Mouse (Mus musculus): ENCODE results near the gene Adora2b.
A peak's percentile ranks its signal among the peaks of the same experiment; 100 is the strongest.

Gene Adora2b

GRCm38 (mm10) chr11:62248401-62249244, at the start of gene Adora2b:
Gene Adora2b (plus strand): TSS chr11:62248984.
- peak; percentile 9 for DNase-seq

GRCm38 (mm10) chr11:62200901-62201512, 47.8 kb upstream of the Adora2b start:
- DNase-seq = no peak

GRCm38 (mm10) chr11:62202645-62203044, 46.1 kb upstream of the Adora2b start:
- DNase-seq = no peak

GRCm38 (mm10) chr11:62209111-62209510, 39.7 kb upstream of the Adora2b start:
- no peak for DNase-seq

GRCm38 (mm10) chr11:62209891-62210290, 38.9 kb upstream of the Adora2b start:
- no peak for DNase-seq

- DNase-seq = peak; percentile 33
These were observed 35.3 kb upstream of the Adora2b start for GRCm38 (mm10) chr11:62213384-62213989.

GRCm38 (mm10) chr11:62215107-62215506, 33.7 kb upstream of the Adora2b start:
- no peak for DNase-seq

GRCm38 (mm10) chr11:62217751-62218150, 31.0 kb upstream of the Adora2b start:
- DNase-seq = no peak

- no peak for DNase-seq
These were observed 27.9 kb upstream of the Adora2b start for GRCm38 (mm10) chr11:62220756-62221510.

- no peak for DNase-seq
These were observed 25.4 kb upstream of the Adora2b start for GRCm38 (mm10) chr11:62223416-62223815.

- DNase-seq = peak; percentile 19
These were observed 24.8 kb upstream of the Adora2b start for GRCm38 (mm10) chr11:62223962-62224361.

- DNase-seq = no peak
These were observed 24.0 kb upstream of the Adora2b start for GRCm38 (mm10) chr11:62224797-62225196.

- DNase-seq = no peak
These were observed 8.0 kb upstream of the Adora2b start for GRCm38 (mm10) chr11:62240631-62241261.

GRCm38 (mm10) chr11:62243871-62244270, 4.9 kb upstream of the Adora2b start:
- no peak for DNase-seq

GRCm38 (mm10) chr11:62244471-62244870, 4.3 kb upstream of the Adora2b start:
- DNase-seq = no peak

- DNase-seq = no peak
These were observed 904 bp upstream of the Adora2b start for GRCm38 (mm10) chr11:62247759-62248400.

GRCm38 (mm10) chr11:62249266-62250037, 668 bp downstream of the Adora2b start:
- DNase-seq = peak; percentile 13

- DNase-seq = no peak
These were observed 2.3 kb downstream of the Adora2b start for GRCm38 (mm10) chr11:62251047-62251446.

GRCm38 (mm10) chr11:62253380-62253779, 4.6 kb downstream of the Adora2b start:
- DNase-seq = no peak

GRCm38 (mm10) chr11:62259214-62259613, 10.4 kb downstream of the Adora2b start:
- DNase-seq = no peak

GRCm38 (mm10) chr11:62263599-62263998, 14.8 kb downstream of the Adora2b start:
- DNase-seq = no peak
